Mouse (Mus musculus) neural tube, embryonic 13.5 days (tissue): ENCODE measurements around the gene Glod4. TPM values are rescaled to one million over a fixed set of nuclear protein-coding genes. Genes with fewer than 3 reads are reported as not detected.

Experiments
- ATAC-seq: fragments of 200-750 bp; cut with Nextera tagmentation; 2 replicates; pipeline ENCODE4 v1.8.0; 2017; ENCODE audit warnings: low read depth, mild to moderate bottlenecking, moderate TSS enrichment, moderate library complexity
- H3K27ac ChIP-seq: fragments of 300-500 bp; sonication (generic); replicated peaks from 2 replicates; pipeline ENCODE4 v1.5.1; 2015; ENCODE audit warnings: moderate library complexity, mild to moderate bottlenecking, inconsistent platforms
- H3K27me3 ChIP-seq: fragments of 300-500 bp; sonication (generic); 2 replicates; pipeline ENCODE4 v1.6.1; 2015; ENCODE audit warnings: mild to moderate bottlenecking, inconsistent platforms
- H3K36me3 ChIP-seq: fragments of 300-500 bp; sonication (generic); 2 replicates; pipeline ENCODE4 v1.6.1; 2015; ENCODE audit warnings: mild to moderate bottlenecking, inconsistent platforms
- H3K4me1 ChIP-seq: fragments of 300-500 bp; sonication (generic); replicated peaks from 2 replicates; pipeline ENCODE4 v1.6.1; 2015; ENCODE audit warnings: inconsistent platforms
- H3K4me2 ChIP-seq: fragments of 300-500 bp; sonication (generic); 2 replicates; pipeline ENCODE4 v1.6.1; 2015; ENCODE audit warnings: inconsistent platforms, mild to moderate bottlenecking, moderate library complexity
- H3K4me3 ChIP-seq: fragments of 300-500 bp; sonication (generic); 2 replicates; pipeline ENCODE4 v1.5.1; 2015; ENCODE audit warnings: mild to moderate bottlenecking, inconsistent platforms
- H3K9ac ChIP-seq: fragments of 300-500 bp; sonication (generic); 2 replicates; pipeline ENCODE4 v1.6.1; 2015; ENCODE audit warnings: moderate library complexity, mild to moderate bottlenecking, inconsistent platforms
- H3K9me3 ChIP-seq: fragments of 300-500 bp; sonication (generic); 2 replicates; pipeline ENCODE4 v1.6.1; 2016; ENCODE audit warnings: inconsistent platforms
- WGBS: fragments of 180-500 bp; shearing (Covaris S2); methylation state at CpG from one replicate; pipeline ENCODE4 v1.1.7; 2015; 5-methylcytosine and 5-hydroxymethylcytosine counted together
- polyA plus RNA-seq: library from polyadenylated mRNA; unstranded; fragments of >200 nt; fragmentation: Nextera tagmentation; extraction: Ambion mirVana; gene quantifications from 2 replicates; pipeline ENCODE4 v1.2.1, GENCODE M21; 2015

Glod4 gene
- polyA plus RNA-seq, 1 experiment from 2014 or later, result 112 TPM

DNA sequence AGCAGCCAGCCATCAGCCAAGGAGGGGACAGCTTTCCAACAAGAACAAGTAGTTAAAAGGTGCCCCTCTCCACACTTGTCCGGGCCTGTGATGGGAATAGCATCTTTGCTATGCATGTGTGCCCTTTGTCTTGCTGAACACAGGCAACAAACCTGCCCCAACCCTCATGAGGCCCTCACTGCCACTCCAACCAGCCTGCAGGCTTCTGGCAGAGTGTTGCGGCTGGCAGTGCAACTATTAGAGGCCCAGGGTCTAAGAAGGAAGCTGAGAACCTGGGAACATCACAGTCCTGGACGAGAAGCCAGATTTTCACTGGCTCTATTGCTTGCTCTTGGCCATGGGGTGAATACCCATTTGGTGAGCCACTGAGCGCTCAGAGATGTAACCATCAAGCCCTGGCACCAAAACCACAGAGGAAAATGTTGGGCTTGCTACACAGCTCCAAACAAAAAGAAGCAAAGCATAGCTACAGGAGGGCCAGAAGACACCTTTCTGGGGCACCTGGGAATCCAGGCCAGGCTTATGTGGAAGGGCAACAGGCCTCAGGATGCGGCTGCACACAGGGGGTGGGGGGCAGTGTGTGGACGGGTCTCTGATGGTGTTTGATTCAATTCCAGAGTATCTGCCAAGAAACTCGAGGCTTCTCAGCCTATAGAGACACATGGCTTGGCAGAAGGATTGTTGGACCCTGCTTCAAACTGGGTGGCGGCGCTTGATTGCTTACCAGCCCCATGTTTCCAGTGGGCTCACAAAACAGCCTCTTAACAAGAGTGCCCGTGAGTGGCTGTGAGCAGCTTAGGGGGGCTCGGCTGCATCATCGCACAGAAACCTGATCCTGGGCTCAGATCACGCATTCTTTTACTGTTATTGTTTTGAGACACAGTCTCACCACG is 35.7 kb upstream of the Glod4 start:
- Histone ChIP-seq H3K36me3 (peaks cover 2% of the 10 kb centered on the region; the same call in 1 of the 2 replicates), H3K4me3 (no peak overlapping the region), H3K4me2 (no peak overlapping the region), H3K27me3 (no peaks in the 10 kb centered on the region), H3K4me1 (peaks cover 28% of the 10 kb centered on the region), H3K9me3 (no peaks in the 10 kb centered on the region), H3K9ac (peak overlapping the region; percentile 22; the same call in 1 of the 2 replicates), H3K27ac (peak overlapping the region; percentile 54)
- 60% methylated on average over 14 of the region's 14 CpGs for WGBS
- ATAC-seq, result no peak

DNA sequence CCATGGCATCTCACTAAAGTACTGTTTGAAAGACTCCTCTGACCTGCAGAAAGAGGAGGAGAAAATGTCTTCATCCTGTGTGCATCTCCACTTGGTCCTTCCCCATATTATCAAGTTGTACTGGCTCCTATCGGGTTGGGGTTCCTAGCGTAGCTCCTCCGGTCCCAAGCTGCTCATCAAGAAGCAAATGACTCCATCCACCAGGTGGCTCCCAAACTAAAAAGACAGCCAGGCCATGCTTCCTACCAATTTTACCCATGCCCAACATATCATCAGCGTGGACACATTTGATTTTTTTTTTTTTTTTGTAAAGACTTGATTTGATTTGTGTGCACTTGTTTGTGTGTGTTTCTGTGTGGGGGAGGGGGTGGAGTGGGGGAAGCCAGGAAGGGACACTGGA is 28.9 kb upstream of the Glod4 start:
- WGBS, result 80% methylated on average over 4 of the region's 4 CpGs
- H3K4me3 ChIP-seq, result no peak overlapping the region
- H3K27ac ChIP-seq, result no peak overlapping the region
- peaks cover 24% of the 10 kb centered on the region for H3K36me3 ChIP-seq
- peaks cover 16% of the 10 kb centered on the region for H3K4me1 ChIP-seq
- ATAC-seq, result no peak
- no peaks in the 10 kb centered on the region for H3K27me3 ChIP-seq
- H3K4me2 ChIP-seq, result no peak overlapping the region
- H3K9me3 ChIP-seq, result no peaks in the 10 kb centered on the region
- H3K9ac ChIP-seq, result no peak overlapping the region

DNA sequence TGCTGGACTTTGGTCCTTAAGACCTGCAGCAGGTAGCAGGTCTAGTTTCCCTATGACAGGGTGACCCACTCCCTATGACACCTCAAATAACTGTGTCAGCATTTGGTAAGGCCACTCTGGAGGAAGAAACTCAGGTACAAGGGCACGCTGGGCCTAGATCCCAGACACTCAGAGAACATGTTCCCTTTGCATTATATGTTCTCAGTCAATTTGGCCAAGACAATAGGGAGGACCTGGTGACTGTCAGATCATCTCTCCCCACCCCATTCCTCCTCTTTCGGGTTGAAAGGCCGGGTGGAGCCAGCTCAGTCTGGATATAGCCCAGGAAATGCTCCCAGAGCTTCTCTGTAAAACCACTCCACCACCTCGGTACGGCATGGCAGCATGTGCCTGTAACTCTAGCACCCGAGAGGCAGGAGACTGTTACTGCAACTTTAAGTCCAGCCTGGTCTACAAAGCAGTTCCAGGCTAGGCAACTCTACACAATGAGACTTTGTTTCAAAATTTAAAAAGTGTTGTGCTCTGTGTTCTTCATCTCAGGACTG is 25.1 kb upstream of the Glod4 start:
- H3K9ac ChIP-seq, result peak overlapping the region; percentile 22; the same call in 1 of the 2 replicates
- no peaks in the 10 kb centered on the region for H3K27me3 ChIP-seq
- H3K36me3 ChIP-seq, result peaks cover 17% of the 10 kb centered on the region
- H3K9me3 ChIP-seq, result no peaks in the 10 kb centered on the region
- 59% methylated on average over 6 of the region's 6 CpGs for WGBS
- no peak overlapping the region for H3K4me2 ChIP-seq
- peak overlapping the region; percentile 85 for H3K27ac ChIP-seq
- no peak for ATAC-seq
- peaks cover 39% of the 10 kb centered on the region for H3K4me1 ChIP-seq
- no peak overlapping the region for H3K4me3 ChIP-seq

DNA sequence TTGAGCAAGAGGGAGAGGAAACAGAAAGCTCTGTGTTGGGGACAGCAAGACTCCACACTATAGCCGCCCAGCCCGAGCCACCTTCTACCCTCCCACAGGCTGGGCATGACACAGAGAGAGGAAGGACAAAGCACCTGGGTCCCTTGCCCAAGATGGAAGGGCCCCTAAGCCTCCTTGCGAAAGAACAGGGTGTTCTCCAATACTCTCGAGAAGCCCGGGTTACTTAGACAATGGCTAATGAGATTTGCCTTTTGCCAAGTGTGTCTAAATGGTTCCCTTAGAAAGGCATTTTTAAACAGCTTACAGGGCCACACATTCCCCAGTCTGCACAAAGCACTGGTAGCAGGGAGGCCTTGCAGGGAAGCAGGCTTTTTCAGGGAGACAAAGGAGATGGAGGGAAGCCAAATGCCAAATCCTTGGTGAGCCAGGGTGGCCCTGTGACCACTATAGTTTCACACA is 24.5 kb upstream of the Glod4 start:
- WGBS, result 24% methylated on average over 5 of the region's 5 CpGs
- H3K4me2 ChIP-seq, result no peak overlapping the region
- peak overlapping the region; percentile 85 for H3K27ac ChIP-seq
- H3K36me3 ChIP-seq, result peaks cover 17% of the 10 kb centered on the region
- no peak overlapping the region for H3K4me3 ChIP-seq
- no peaks in the 10 kb centered on the region for H3K9me3 ChIP-seq
- peak overlapping the region; percentile 22; the same call in 1 of the 2 replicates for H3K9ac ChIP-seq
- H3K4me1 ChIP-seq, result peaks cover 44% of the 10 kb centered on the region
- H3K27me3 ChIP-seq, result no peaks in the 10 kb centered on the region
- peak; percentile 73 for ATAC-seq

DNA sequence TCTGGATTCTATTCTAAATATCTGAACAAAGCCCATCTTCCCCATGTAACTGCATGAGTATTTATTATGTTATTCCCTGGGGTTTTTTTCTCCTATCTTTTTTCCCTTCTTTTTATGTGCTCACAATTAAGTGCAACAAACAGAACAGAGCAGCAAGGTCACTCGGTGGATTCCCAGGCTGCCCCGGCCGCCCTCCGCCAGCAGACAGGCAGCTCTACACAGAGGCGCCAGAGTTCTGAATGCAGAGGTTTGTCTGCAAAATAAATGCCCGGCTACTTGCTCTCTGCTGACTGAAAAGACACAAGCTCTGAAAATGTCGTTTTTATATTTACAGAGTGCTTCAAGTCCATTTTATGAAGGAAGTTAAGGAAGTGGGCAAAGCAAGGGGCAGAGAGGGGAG is 24.0 kb upstream of the Glod4 start:
- no peaks in the 10 kb centered on the region for H3K27me3 ChIP-seq
- 0 out of 2 replicates have a peak, but pooled peaks have one; percentile 16 for ATAC-seq
- H3K9ac ChIP-seq, result peak overlapping the region; percentile 22; the same call in 1 of the 2 replicates
- H3K4me3 ChIP-seq, result no peak overlapping the region
- H3K27ac ChIP-seq, result peak overlapping the region; percentile 85
- WGBS, result 13% methylated on average over 7 of the region's 7 CpGs
- H3K36me3 ChIP-seq, result peaks cover 17% of the 10 kb centered on the region
- no peaks in the 10 kb centered on the region for H3K9me3 ChIP-seq
- no peak overlapping the region for H3K4me2 ChIP-seq
- peaks cover 49% of the 10 kb centered on the region for H3K4me1 ChIP-seq

DNA sequence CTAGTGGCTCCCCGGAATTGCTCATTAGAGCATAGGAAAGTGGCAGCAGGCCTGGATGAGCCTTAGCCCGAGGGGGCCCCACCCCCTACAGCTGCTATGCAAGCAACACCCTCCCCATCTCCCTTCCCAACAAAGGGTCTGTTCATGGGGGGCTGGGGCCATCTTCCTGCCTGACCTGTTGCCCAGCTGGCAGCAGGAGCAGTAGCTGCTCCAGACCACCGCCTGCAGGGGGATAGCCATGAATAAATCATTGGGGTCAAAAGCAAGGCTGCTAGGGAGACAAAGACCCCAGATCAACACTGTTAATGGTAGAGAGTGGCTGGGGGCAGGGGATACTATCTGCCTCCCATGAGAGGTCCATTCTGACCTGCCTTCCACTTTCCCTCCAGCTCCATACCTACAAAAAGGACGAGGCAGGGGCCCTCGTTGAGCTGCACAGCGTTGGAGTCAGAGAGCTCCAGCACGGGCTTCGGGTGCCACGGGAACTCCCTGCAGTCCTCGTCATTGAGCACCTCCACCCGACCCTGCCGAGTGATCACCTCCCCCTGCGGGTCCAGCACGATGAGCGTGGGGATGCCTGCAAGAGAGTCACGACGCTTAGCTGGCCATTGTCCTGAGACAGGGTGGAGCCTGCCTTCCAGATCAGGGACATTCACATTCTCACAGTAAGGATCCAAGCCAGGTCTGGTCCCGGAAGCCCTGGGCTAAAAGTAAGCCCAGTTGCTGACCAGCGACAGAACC is 19.3 kb upstream of the Glod4 start:
- WGBS, result 7% methylated on average over 19 of the region's 19 CpGs
- peak overlapping the region; percentile 57 for H3K9ac ChIP-seq
- H3K36me3 ChIP-seq, result peaks cover 8% of the 10 kb centered on the region
- H3K27me3 ChIP-seq, result no peaks in the 10 kb centered on the region
- ATAC-seq, result peak; percentile 34; the same call in 1 of the 2 replicates
- peak overlapping the region; percentile 64 for H3K27ac ChIP-seq
- peaks cover 68% of the 10 kb centered on the region for H3K4me1 ChIP-seq
- no peak overlapping the region for H3K4me3 ChIP-seq
- H3K9me3 ChIP-seq, result no peaks in the 10 kb centered on the region
- peak overlapping the region; percentile 31 for H3K4me2 ChIP-seq

DNA sequence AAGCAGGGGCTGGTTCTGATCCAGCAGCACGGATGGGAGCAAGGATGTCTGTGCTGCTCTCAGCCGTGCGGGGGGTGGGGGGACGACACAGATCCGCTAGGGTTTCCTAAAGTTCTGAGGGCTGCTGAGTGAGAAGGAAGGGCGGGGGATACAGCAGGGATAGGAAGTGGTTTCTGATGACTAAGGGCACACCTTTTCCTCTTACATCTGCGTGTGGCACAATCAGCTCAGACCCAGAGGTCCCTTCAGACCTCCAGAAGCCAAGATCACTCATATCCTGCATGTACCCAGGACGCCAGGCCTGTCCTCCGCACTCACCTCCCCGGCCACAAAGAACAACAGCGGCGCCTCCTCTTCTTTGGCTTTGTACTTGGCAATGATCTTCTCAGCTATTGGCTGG is 17.7 kb upstream of the Glod4 start:
- peak overlapping the region; percentile 45; the same call in 1 of the 2 replicates for H3K9ac ChIP-seq
- H3K9me3 ChIP-seq, result no peaks in the 10 kb centered on the region
- ATAC-seq, result no peak
- 77% methylated on average over 12 of the region's 12 CpGs for whole genome bisulfite sequencing
- no peak overlapping the region for H3K4me2 ChIP-seq
- peak overlapping the region; percentile 61 for H3K27ac ChIP-seq
- no peaks in the 10 kb centered on the region for H3K27me3 ChIP-seq
- peaks cover 19% of the 10 kb centered on the region for H3K36me3 ChIP-seq
- peaks cover 61% of the 10 kb centered on the region for H3K4me1 ChIP-seq
- H3K4me3 ChIP-seq, result no peak overlapping the region

DNA sequence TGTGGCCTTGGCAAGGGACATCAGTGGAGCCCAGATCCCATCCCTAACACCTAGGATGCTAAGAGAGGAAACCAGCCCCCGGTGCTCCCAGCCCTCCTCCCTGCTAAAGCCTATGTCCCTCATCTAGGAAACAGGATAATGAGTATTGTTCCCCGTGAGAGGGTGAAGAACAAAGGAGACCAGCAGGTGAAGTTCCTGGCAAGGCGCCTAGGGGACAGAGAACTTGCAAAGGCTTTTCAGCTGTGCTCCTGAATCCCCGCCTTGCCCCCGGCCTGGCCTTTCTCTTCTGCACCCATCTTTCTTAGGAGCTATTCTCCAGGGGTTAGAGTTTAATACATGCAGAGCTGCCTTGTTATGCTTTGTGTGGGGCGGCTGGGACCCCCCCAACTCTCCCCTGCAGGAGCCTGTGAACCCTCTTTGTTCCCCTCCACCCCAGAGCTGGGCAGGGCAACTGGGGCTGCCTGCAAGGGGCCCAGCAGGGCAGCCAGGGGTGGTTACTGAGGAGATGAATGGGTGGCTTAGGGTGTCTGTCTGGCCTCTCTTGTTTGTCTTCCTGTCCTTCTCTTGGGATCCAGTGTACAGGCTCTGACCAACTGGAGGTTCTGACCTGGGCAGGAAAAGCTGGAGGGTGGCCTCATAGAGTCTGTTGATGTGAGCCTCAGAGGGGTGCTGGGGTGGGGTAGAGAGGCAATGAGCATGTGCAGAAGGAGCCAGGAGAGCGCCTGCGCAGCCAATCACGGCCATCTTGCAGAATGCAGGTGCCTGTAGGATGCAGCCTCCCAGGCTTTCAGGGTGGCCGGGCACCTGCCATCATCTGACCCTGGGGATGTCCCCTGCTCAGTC is 16.9 kb upstream of the Glod4 start:
- no peak overlapping the region for H3K4me3 ChIP-seq
- H3K4me2 ChIP-seq, result no peak overlapping the region
- H3K36me3 ChIP-seq, result peaks cover 19% of the 10 kb centered on the region
- H3K27ac ChIP-seq, result peak overlapping the region; percentile 61
- 39% methylated on average over 10 of the region's 10 CpGs for WGBS
- H3K9me3 ChIP-seq, result no peaks in the 10 kb centered on the region
- no peak for ATAC-seq
- H3K4me1 ChIP-seq, result peaks cover 64% of the 10 kb centered on the region
- no peaks in the 10 kb centered on the region for H3K27me3 ChIP-seq
- H3K9ac ChIP-seq, result peak overlapping the region; percentile 45; the same call in 1 of the 2 replicates

DNA sequence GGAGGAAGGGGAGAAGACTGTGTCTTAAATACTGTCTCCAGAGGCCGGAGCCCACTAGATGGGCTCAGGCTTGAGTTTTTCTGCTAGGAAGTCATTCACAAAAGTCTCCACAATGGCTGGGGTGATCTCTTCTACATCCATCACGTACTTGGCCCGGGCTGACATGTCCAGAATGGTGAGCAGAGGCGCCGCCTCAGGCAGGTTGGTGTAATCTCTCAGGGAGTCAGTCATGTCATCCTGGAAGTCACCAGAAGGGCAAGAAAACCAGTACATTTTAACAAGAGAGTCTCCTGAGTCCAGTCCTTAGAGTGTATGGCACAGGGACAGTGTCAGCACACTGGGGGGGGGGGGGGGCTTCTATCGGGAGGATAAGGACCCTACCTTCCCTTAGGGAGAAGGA is 15.0 kb upstream of the Glod4 start:
- ATAC-seq, result no peak
- no peak overlapping the region for H3K9ac ChIP-seq
- H3K4me1 ChIP-seq, result peaks cover 71% of the 10 kb centered on the region
- H3K4me3 ChIP-seq, result no peak overlapping the region
- H3K27me3 ChIP-seq, result no peaks in the 10 kb centered on the region
- H3K9me3 ChIP-seq, result no peaks in the 10 kb centered on the region
- H3K27ac ChIP-seq, result no peak overlapping the region
- no peak overlapping the region for H3K4me2 ChIP-seq
- peaks cover 19% of the 10 kb centered on the region for H3K36me3 ChIP-seq
- WGBS, result 69% methylated on average over 6 of the region's 6 CpGs

DNA sequence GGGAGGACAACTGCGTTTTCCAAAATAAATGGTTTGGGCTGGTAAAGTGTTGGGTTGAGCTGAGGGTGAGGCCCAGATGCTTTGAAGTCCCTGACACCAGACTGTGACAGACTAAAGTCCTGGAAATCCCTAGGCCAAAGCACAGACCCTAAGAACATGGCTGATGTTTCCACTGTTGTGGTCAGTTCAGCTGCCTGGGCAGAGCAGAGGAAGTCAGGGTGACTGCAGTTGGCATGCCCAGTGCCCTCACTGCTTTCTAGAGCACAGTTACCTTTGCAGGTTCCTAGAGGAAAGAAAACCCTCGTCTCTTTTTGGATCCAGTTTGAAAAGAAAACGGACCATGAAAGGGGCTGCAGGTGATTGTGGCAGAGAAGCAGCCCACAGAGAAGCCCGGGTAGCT is 13.9 kb upstream of the Glod4 start:
- no peak for ATAC-seq
- H3K4me3 ChIP-seq, result no peak overlapping the region
- peaks cover 19% of the 10 kb centered on the region for H3K36me3 ChIP-seq
- H3K4me2 ChIP-seq, result no peak overlapping the region
- peaks cover 63% of the 10 kb centered on the region for H3K4me1 ChIP-seq
- no peak overlapping the region for H3K27ac ChIP-seq
- 74% methylated on average over 4 of the region's 4 CpGs for WGBS
- no peaks in the 10 kb centered on the region for H3K9me3 ChIP-seq
- H3K27me3 ChIP-seq, result no peaks in the 10 kb centered on the region
- no peak overlapping the region for H3K9ac ChIP-seq

DNA sequence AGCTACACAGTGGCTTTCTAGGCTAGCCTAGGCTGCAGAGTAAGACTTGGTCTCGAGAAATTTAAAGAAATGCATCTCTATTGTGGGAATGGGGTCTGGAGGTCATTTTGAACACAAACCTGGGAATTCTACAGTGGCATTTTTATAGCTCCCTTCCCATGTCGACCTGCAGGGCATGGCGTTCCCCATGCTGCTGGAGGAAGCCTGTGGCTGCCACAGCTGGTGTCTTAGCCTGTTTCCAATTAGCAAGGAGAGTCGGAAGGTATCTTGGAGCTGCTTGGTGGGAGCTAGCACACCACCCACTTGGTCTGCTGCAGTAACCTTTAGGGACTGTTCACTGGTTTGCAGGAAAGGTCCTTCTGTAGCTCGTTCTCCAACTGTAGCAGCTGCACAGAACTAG is 12.6 kb upstream of the Glod4 start:
- Histone ChIP-seq H3K4me1 (peaks cover 50% of the 10 kb centered on the region), H3K4me2 (no peak overlapping the region), H3K27ac (no peak overlapping the region), H3K9me3 (no peaks in the 10 kb centered on the region), H3K4me3 (no peak overlapping the region), H3K9ac (no peak overlapping the region), H3K27me3 (no peaks in the 10 kb centered on the region), H3K36me3 (peaks cover 23% of the 10 kb centered on the region)
- ATAC-seq, result no peak
- WGBS, result 30% methylated on average over 5 of the region's 5 CpGs
